17 mouse cellular contexts compared by ENCODE assay signal in genomic region chr17:35080248-35080647, GRCm38 (mm10). TPM values are rescaled to one million over a fixed set of nuclear protein-coding genes. Genes with fewer than 3 reads are reported as not detected.
A peak's percentile ranks its signal among the peaks of the same experiment; 100 is the strongest.
DNase-seq lines count a peak whose midpoint lies in the region; ATAC-seq and TF ChIP-seq lines count a peak whose summit lies in the region.
"Had no signal": no experiment of that assay in that cellular context is flagged by ENCODE, and none has a peak within 500 bp of the region (broad histone marks: within the 10 kb centered on the region; RNA-seq: fewer than 3 reads in every experiment).

No protein-coding gene starts in this region.

- H3K27ac ChIP-seq in heart, embryonic 10.5 days: peak overlapping the region; percentile 6; the same call in 1 of the 2 replicates
- H3K27ac ChIP-seq in liver, embryonic 11.5 days (ENCODE audit: low read depth, low read length): peak overlapping the region; percentile 74
- peak overlapping the region; percentile 48; the same call in 1 of the 2 replicates for H3K27ac ChIP-seq in intestine, embryonic 15.5 days
- peak overlapping the region; percentile 48 for H3K27ac ChIP-seq in small intestine, adult 2 months (ENCODE audit: insufficient read depth, low read depth, low read length)
- H3K27ac ChIP-seq: embryonic facial prominence, embryonic 10.5 days; heart, adult 2 months; midbrain, embryonic 10.5 days had no signal

- H3K4me1 ChIP-seq in heart, embryonic 10.5 days: peaks cover 43% of the 10 kb centered on the region
- peaks cover 22% of the 10 kb centered on the region for H3K4me1 ChIP-seq in liver, embryonic 11.5 days (replicated peaks; ENCODE audit: control insufficient read depth, insufficient read depth, low read length)
- peaks cover 30% of the 10 kb centered on the region for H3K4me1 ChIP-seq in intestine, embryonic 15.5 days (replicated peaks)
- H3K4me1 ChIP-seq in small intestine, adult 2 months (ENCODE audit: control insufficient read depth, insufficient read depth, insufficient read length, low read length): peaks cover 30% of the 10 kb centered on the region

- H3K9me3 ChIP-seq in heart, embryonic 10.5 days: no peaks in the 10 kb centered on the region
- no peaks in the 10 kb centered on the region for H3K9me3 ChIP-seq in liver, embryonic 11.5 days (ENCODE audit: control insufficient read depth, low read length)
- no peaks in the 10 kb centered on the region for H3K9me3 ChIP-seq in intestine, embryonic 15.5 days
- H3K9me3 ChIP-seq: embryonic facial prominence, embryonic 10.5 days; midbrain, embryonic 10.5 days had no signal

- peak overlapping the region; percentile 61 for H3K9ac ChIP-seq in liver, embryonic 11.5 days (ENCODE audit: low read depth, low read length)
- no peak overlapping the region for H3K9ac ChIP-seq in intestine, embryonic 15.5 days

- peaks cover 11% of the 10 kb centered on the region for H3K27me3 ChIP-seq in heart, embryonic 10.5 days (ENCODE audit: insufficient read depth, poor library complexity, severe bottlenecking)
- 0 out of 2 replicates have a peak, but pooled peaks cover 3% of the 10 kb centered on the region for H3K27me3 ChIP-seq in liver, embryonic 11.5 days (replicated peaks; ENCODE audit: control insufficient read depth, insufficient read depth, low read length)
- H3K27me3 ChIP-seq in intestine, embryonic 15.5 days (replicated peaks): no peaks in the 10 kb centered on the region
- H3K27me3 ChIP-seq in small intestine, adult 2 months (ENCODE audit: control insufficient read depth, insufficient read depth, low read length): no peaks in the 10 kb centered on the region

- peak overlapping the region; percentile 37; the same call in 1 of the 2 replicates for H3K4me3 ChIP-seq in heart, embryonic 10.5 days
- peak overlapping the region; percentile 26 for H3K4me3 ChIP-seq in liver, embryonic 11.5 days (ENCODE audit: low read depth, low read length)
- no peak overlapping the region for H3K4me3 ChIP-seq in intestine, embryonic 15.5 days (replicated peaks)
- H3K4me3 ChIP-seq in small intestine, adult 2 months (ENCODE audit: low read depth, low read length): no peak overlapping the region
- H3K4me3 ChIP-seq: embryonic facial prominence, embryonic 10.5 days; heart, adult 2 months; left cerebral cortex, adult 2 months; midbrain, embryonic 10.5 days had no signal

- peak overlapping the region; percentile 64 for H3K4me2 ChIP-seq in liver, embryonic 11.5 days
- H3K4me2 ChIP-seq in intestine, embryonic 15.5 days (replicated peaks): no peak overlapping the region

- WGBS in heart, embryonic 10.5 days: 40% methylated on average over 6 of the region's 6 CpGs
- 29% methylated on average over 6 of the region's 6 CpGs for WGBS in liver, embryonic 11.5 days
- WGBS in intestine, embryonic 15.5 days: 34% methylated on average over 6 of the region's 6 CpGs
- 25% methylated on average over 6 of the region's 6 CpGs for WGBS in small intestine, adult 2 months

- no peak for TF ChIP-seq POLR2A in small intestine, adult 2 months (IDR thresholded peaks at IDR 0.05; ENCODE audit: low read depth, low read length)

- no peak for DNase-seq in heart, embryonic 10.5 days (ENCODE audit: low spot score)
- no peak for DNase-seq in heart, adult 8-10 months (ENCODE audit: low spot score)
- no peak for DNase-seq in liver, embryonic 11.5 days (ENCODE audit: low spot score)
- DNase-seq in liver: no peak
- DNase-seq in adrenal gland, postnatal 25 days: no peak
- DNase-seq: cerebellum, adult 18-20 months; kidney, adult 11 months; lung, adult 18-20 months; spleen, adult 18-20 months had no signal

- peak; percentile 44 for ATAC-seq in liver, embryonic 11.5 days (replicated peaks; ENCODE audit: low FRiP score)
- ATAC-seq in intestine, embryonic 15.5 days: peak; percentile 25
- ATAC-seq in CD4-positive, CD25-positive, alpha-beta regulatory T cell, adult 4 months: no peak

- no peaks in the 10 kb centered on the region for H3K36me3 ChIP-seq in heart, embryonic 10.5 days
- no peaks in the 10 kb centered on the region for H3K36me3 ChIP-seq in liver, embryonic 11.5 days (ENCODE audit: control insufficient read depth, insufficient read depth, low read length)
- no peaks in the 10 kb centered on the region for H3K36me3 ChIP-seq in intestine, embryonic 15.5 days
- no peaks in the 10 kb centered on the region for H3K36me3 ChIP-seq in small intestine, adult 2 months (ENCODE audit: control insufficient read depth, insufficient read depth, low read length)
- H3K36me3 ChIP-seq: embryonic facial prominence, embryonic 10.5 days; midbrain, embryonic 10.5 days had no signal

- no peak for TF ChIP-seq CTCF in small intestine, adult 2 months (IDR thresholded peaks at IDR 0.05; ENCODE audit: extremely low read depth, insufficient read length, insufficient replicate concordance, low read depth, low read length)

RNA-seq across cellular contexts. Expression of gene Ly6g6d, which starts 2.4 kb away (rescaled TPM):
- polyA plus RNA-seq in heart, embryonic 10.5 days (2016; fragmentation: Nextera tagmentation; extraction: Ambion mirVana): 2.5 and 2.6 TPM in 2 replicates
- total RNA-seq in heart, adult 8-10 months (2022): under 1 TPM in 3 of 4 experiments, not detected in 1; 0.69 to 0.95 (median 0.85) TPM
- polyA plus RNA-seq in liver, embryonic 11.5 days (2014; fragmentation: Nextera tagmentation; extraction: Ambion mirVana): 0.44 and 0.78 TPM in 2 replicates
- 5.8 and 5.9 TPM in 2 replicates for polyA plus RNA-seq in intestine, embryonic 15.5 days (2015; fragmentation: Nextera tagmentation; extraction: Ambion mirVana)
- polyA plus RNA-seq in small intestine, adult 2 months (2012; rRNA removed): 7.2 and 10.7 TPM in 2 replicates
- 1.5 and 2.0 TPM in 2 replicates for total RNA-seq in adrenal gland, postnatal 25 days (2021)
- polyA plus RNA-seq in CD4-positive, CD25-positive, alpha-beta regulatory T cell, adult 4 months (2017; shearing (Covaris generic)): not detected
- polyA plus RNA-seq: embryonic facial prominence, embryonic 10.5 days had no signal

RNA-seq across cellular contexts. Expression of gene Ly6g6e, which starts 3.5 kb away (rescaled TPM):
- 0.18 and 0.39 TPM in 2 replicates for polyA plus RNA-seq in heart, embryonic 10.5 days (2016; fragmentation: Nextera tagmentation; extraction: Ambion mirVana)
- not detected for total RNA-seq in heart, adult 8-10 months (2022)
- polyA plus RNA-seq in liver, embryonic 11.5 days (2014; fragmentation: Nextera tagmentation; extraction: Ambion mirVana): 0.57 TPM in 1 of 2 replicates, not detected in the other
- 1.9 and 2.6 TPM in 2 replicates for polyA plus RNA-seq in intestine, embryonic 15.5 days (2015; fragmentation: Nextera tagmentation; extraction: Ambion mirVana)
- 1.3 and 19.4 TPM in 2 replicates for polyA plus RNA-seq in small intestine, adult 2 months (2012; rRNA removed)
- not detected in 2 replicates for total RNA-seq in adrenal gland, postnatal 25 days (2021)
- not detected for polyA plus RNA-seq in CD4-positive, CD25-positive, alpha-beta regulatory T cell, adult 4 months (2017; shearing (Covaris generic))
- total RNA-seq: adrenal gland, postnatal 4 days; heart, adult 2 months had no signal

RNA-seq across cellular contexts. Expression of gene Ly6g6f, which starts 5.2 kb away (rescaled TPM):
- polyA plus RNA-seq in heart, embryonic 10.5 days (2016; fragmentation: Nextera tagmentation; extraction: Ambion mirVana): 0.91 and 1.0 TPM in 2 replicates
- under 1 TPM in 1 of 4 experiments, not detected in 3; 0.24 TPM for total RNA-seq in heart, adult 8-10 months (2022)
- 12.8 and 13.5 TPM in 2 replicates for polyA plus RNA-seq in liver, embryonic 11.5 days (2014; fragmentation: Nextera tagmentation; extraction: Ambion mirVana)
- polyA plus RNA-seq in intestine, embryonic 15.5 days (2015; fragmentation: Nextera tagmentation; extraction: Ambion mirVana): 0.24 and 0.33 TPM in 2 replicates
- 1.2 and 3.8 TPM in 2 replicates for polyA plus RNA-seq in small intestine, adult 2 months (2012; rRNA removed)
- total RNA-seq in adrenal gland, postnatal 25 days (2021): not detected in 2 replicates
- polyA plus RNA-seq in CD4-positive, CD25-positive, alpha-beta regulatory T cell, adult 4 months (2017; shearing (Covaris generic)): not detected
- total RNA-seq: adrenal gland, postnatal 4 days; heart, adult 2 months had no signal

RNA-seq across cellular contexts. Expression of gene Abhd16a, which starts 8.8 kb away (rescaled TPM):
- 66.7 and 69.8 TPM in 2 replicates for polyA plus RNA-seq in heart, embryonic 10.5 days (2016; fragmentation: Nextera tagmentation; extraction: Ambion mirVana)
- total RNA-seq in heart, adult 8-10 months (2022): 10 to 100 TPM; 60.7 to 64.8 (median 62.3) TPM
- polyA plus RNA-seq in liver, embryonic 11.5 days (2014; fragmentation: Nextera tagmentation; extraction: Ambion mirVana): 71.6 and 79.8 TPM in 2 replicates
- 92.1 and 96.4 TPM in 2 replicates for polyA plus RNA-seq in intestine, embryonic 15.5 days (2015; fragmentation: Nextera tagmentation; extraction: Ambion mirVana)
- polyA plus RNA-seq in small intestine, adult 2 months (2012; rRNA removed): 114 and 183 TPM in 2 replicates
- total RNA-seq in adrenal gland, postnatal 25 days (2021): 67.1 and 84.9 TPM in 2 replicates
- polyA plus RNA-seq in CD4-positive, CD25-positive, alpha-beta regulatory T cell, adult 4 months (2017; shearing (Covaris generic)): 10 to 100 TPM; 23.5 to 27.2 TPM

RNA-seq across cellular contexts. Expression of gene Mpig6b, which starts 14.3 kb away (rescaled TPM):
- polyA plus RNA-seq in heart, embryonic 10.5 days (2016; fragmentation: Nextera tagmentation; extraction: Ambion mirVana): 0.63 and 1.0 TPM in 2 replicates
- 1 to 10 TPM in 1 of 4 experiments, under 1 TPM in 3; 0.34 to 1.0 (median 0.85) TPM for total RNA-seq in heart, adult 8-10 months (2022)
- 8.4 and 11.2 TPM in 2 replicates for polyA plus RNA-seq in liver, embryonic 11.5 days (2014; fragmentation: Nextera tagmentation; extraction: Ambion mirVana)
- 0.23 and 0.35 TPM in 2 replicates for polyA plus RNA-seq in intestine, embryonic 15.5 days (2015; fragmentation: Nextera tagmentation; extraction: Ambion mirVana)
- 0.28 and 0.39 TPM in 2 replicates for polyA plus RNA-seq in small intestine, adult 2 months (2012; rRNA removed)
- 0.24 TPM in 1 of 2 replicates, not detected in the other for total RNA-seq in adrenal gland, postnatal 25 days (2021)
- polyA plus RNA-seq in CD4-positive, CD25-positive, alpha-beta regulatory T cell, adult 4 months (2017; shearing (Covaris generic)): not detected
- total RNA-seq: left cerebral cortex, adult 2 months had no signal

Comparison
In these comparisons a context has a peak if more than half of its experiments do, and no peak if none do; other contexts are left out.
1. H3K27ac ChIP-seq: peak in every context shown above with its lines; median percentile 74 in liver, embryonic 11.5 days; 48 in intestine, embryonic 15.5 days; 48 in small intestine, adult 2 months; 6 in heart, embryonic 10.5 days.
2. H3K4me3 ChIP-seq: peak in heart, embryonic 10.5 days (single experiment) and liver, embryonic 11.5 days (single experiment); none in intestine, embryonic 15.5 days (single experiment) and small intestine, adult 2 months (single experiment).